Mouse (Mus musculus) thymus, adult 2 months (tissue): ENCODE data around the gene Ecd.

ENCODE experiments used
- CTCF ChIP-seq: fragments of 200-500 bp; IDR thresholded peaks from 2 replicates; pipeline ENCODE4 v1.5.1; 2012; ENCODE audit warnings: mild to moderate bottlenecking, control low read depth, low read length, moderate library complexity, borderline replicate concordance; ENCODE audit not compliant: control insufficient read depth, poor library complexity, insufficient read depth; ENCODE audit errors: extremely low read depth
- POLR2A ChIP-seq: fragments of 200-500 bp; IDR thresholded peaks from 2 replicates; pipeline ENCODE4 v1.6.1; 2012; ENCODE audit warnings: mild to moderate bottlenecking, low read length, control low read depth, moderate library complexity; ENCODE audit not compliant: control insufficient read depth, poor library complexity, insufficient read depth; ENCODE audit errors: extremely low read depth

GRCm38 (mm10) chr14:20379753-20380430, 32.0 kb upstream of the Ecd start:
- TF ChIP-seq CTCF (no peak), POLR2A (no peak)
